Mouse (Mus musculus) liver, postnatal 0 days (tissue): ENCODE data around the gene Lrrc47.

Source experiments
- CTCF ChIP-seq: sonication (generic); IDR thresholded peaks from 2 replicates; pipeline ENCODE4 v1.5.1; 2016; ENCODE audit warnings: antibody characterized with exemption, low read depth
- EP300 ChIP-seq: IDR thresholded peaks from 2 replicates; pipeline ENCODE4 v1.6.1; 2016; ENCODE audit warnings: antibody characterized with exemption, low read depth, mild to moderate bottlenecking

- TF ChIP-seq CTCF (no peak), EP300 (no peak)
Measured at GRCm38 (mm10) chr4:154021432-154021831, 9.9 kb downstream of the Lrrc47 start.
